Mouse (Mus musculus): ENCODE measurements at regions not wholly inside any gene's neighbourhood (a gene's known extent, or its start where the extent isn't known, plus 50 kb on each side); places are given as distances from the start of the nearest gene placed in this dataset.

DNA sequence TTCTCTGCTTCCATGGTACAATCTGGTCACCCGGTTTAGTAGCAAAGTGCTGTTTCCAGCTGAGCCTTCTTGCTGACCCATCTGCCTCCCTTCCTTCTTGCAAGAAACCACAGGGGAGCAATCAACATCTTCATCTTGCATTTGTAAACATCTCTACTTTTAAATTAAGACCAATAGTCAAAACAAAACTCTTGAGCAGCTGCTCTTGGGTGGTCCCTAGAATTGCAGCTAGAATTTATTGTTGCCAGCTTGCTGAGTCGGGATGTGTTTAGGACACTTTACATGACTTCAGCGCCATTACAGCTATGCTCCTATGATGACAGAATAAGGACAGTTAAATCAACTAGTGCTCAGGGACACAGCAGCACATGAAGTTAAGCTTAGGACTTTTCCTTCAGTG is 62.4 kb upstream of the Ankrd50 start:
- 90% methylated on average over 3 of the region's 3 CpGs for WGBS
- DNase-seq, result no peak
- no peak overlapping the region for H3K4me3 ChIP-seq (ENCODE audit: control insufficient read depth, insufficient read depth, low read length)
- H3K27me3 ChIP-seq (ENCODE audit: control insufficient read depth, insufficient read depth, low read length), result no peaks in the 10 kb centered on the region
- H3K4me1 ChIP-seq (replicated peaks; ENCODE audit: control insufficient read depth, insufficient read depth, low read length), result no peaks in the 10 kb centered on the region
- TF ChIP-seq POLR2A (IDR thresholded peaks at IDR 0.05; ENCODE audit: control insufficient read depth, extremely low read depth, insufficient read depth, low read length, poor library complexity) (no peak), CTCF (IDR thresholded peaks at IDR 0.05; ENCODE audit: borderline replicate concordance, control insufficient read depth, extremely low read depth, insufficient read depth, low read length, poor library complexity) (no peak)
- H3K27ac ChIP-seq (ENCODE audit: control insufficient read depth, insufficient read depth, low read length), result no peak overlapping the region
- H3K36me3 ChIP-seq (ENCODE audit: control insufficient read depth, insufficient read depth, low read length), result no peaks in the 10 kb centered on the region

DNA sequence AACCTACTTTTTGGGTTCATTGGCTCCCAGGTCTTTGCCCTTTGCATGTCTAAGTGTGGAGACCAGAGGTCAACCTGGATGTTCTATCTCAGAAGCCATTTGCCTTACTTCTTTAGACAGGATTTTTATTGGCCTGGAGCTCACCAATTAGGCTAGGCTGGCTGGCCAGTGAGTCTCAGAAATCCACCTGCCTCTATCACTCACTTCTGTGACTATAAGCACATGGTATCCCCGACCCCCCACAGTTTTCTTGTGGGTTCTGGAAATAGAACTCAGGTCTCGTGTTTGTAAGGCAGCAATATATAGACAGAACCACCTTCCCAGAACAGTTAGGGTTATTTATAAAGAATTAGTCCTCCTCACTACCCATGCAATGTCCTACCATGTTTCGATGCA is 60.9 kb upstream of the Ankrd50 start:
- no peak for TF ChIP-seq POLR2A (IDR thresholded peaks at IDR 0.05; ENCODE audit: control insufficient read depth, extremely low read depth, insufficient read depth, low read length, poor library complexity)
- no peak for DNase-seq
- H3K27ac ChIP-seq (ENCODE audit: control insufficient read depth, insufficient read depth, low read length), result no peak overlapping the region
- no peaks in the 10 kb centered on the region; the same call in 1 of the 2 replicates for H3K4me1 ChIP-seq (replicated peaks; ENCODE audit: control insufficient read depth, insufficient read depth, low read length)
- WGBS, result 91% methylated on average over 3 of the region's 3 CpGs
- no peaks in the 10 kb centered on the region for H3K27me3 ChIP-seq (ENCODE audit: control insufficient read depth, insufficient read depth, low read length)
- no peak overlapping the region for H3K4me3 ChIP-seq (ENCODE audit: control insufficient read depth, insufficient read depth, low read length)
- H3K36me3 ChIP-seq (ENCODE audit: control insufficient read depth, insufficient read depth, low read length), result no peaks in the 10 kb centered on the region

DNA sequence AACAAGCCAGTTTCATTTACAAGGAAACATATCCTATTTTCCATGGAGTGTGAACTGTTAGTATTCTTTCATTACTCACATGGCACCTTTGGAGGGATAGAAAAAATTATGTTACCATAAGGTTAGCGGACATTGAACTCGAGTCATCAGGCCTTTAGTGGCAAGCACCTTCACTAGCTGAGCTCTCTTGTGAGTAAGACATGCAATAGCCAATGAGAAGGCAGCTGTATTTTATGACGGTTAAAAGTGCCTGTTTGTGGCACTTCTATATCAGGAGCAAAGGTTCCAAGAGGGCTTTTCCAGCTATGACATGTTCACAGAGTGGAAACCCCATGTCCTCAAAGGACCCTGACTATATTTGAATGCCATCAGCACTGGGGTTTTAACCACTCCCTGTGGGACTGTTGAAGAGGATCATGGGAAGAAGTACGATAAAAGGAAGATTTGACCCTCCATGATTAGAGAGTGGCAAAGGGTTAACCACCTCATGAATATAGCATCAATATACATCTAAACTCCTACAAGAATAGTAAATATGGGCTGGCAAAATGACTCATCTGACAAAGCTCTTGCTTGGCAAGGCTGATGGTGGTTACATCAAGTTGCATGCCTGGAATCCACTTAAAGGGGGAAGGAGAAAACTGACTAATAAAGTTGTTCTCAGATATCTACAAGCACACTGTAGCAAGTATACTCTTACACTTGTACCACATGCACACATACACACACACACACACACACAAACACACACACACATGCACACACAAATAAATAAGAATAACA is 60.3 kb upstream of the Ankrd50 start:
- Histone ChIP-seq H3K36me3 (ENCODE audit: control insufficient read depth, insufficient read depth, low read length) (no peaks in the 10 kb centered on the region), H3K27ac (ENCODE audit: control insufficient read depth, insufficient read depth, low read length) (no peak overlapping the region), H3K27me3 (ENCODE audit: control insufficient read depth, insufficient read depth, low read length) (no peaks in the 10 kb centered on the region), H3K4me1 (replicated peaks; ENCODE audit: control insufficient read depth, insufficient read depth, low read length) (no peaks in the 10 kb centered on the region; the same call in 1 of the 2 replicates), H3K4me3 (ENCODE audit: control insufficient read depth, insufficient read depth, low read length) (no peak overlapping the region)
- DNase-seq, result no peak
- 95% methylated on average over 4 of the region's 4 CpGs for WGBS
- TF ChIP-seq CTCF (IDR thresholded peaks at IDR 0.05; ENCODE audit: borderline replicate concordance, control insufficient read depth, extremely low read depth, insufficient read depth, low read length, poor library complexity), result no peak
- no peak for TF ChIP-seq POLR2A (IDR thresholded peaks at IDR 0.05; ENCODE audit: control insufficient read depth, extremely low read depth, insufficient read depth, low read length, poor library complexity)

DNA sequence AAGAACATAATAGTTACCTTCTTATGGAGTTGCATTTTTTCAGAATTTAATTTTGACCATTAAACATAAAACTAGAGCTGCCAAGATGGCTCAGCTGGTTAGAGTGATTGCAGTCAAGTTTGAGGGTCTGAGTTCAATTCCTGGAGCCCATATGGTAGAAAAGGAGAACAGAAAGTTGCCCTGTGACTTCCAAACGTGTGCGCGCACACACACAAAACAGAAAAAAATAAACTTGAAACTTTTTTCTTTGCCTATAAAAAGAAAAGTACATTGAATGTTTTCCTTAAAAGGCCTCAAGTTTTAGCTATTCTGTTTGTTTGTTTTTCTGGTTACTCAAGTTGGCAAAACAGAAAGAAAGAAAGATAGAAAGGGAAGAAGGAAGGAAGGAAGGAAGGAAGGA is 59.2 kb upstream of the Ankrd50 start:
- no peaks in the 10 kb centered on the region; the same call in 1 of the 2 replicates for H3K4me1 ChIP-seq (replicated peaks; ENCODE audit: control insufficient read depth, insufficient read depth, low read length)
- H3K36me3 ChIP-seq (ENCODE audit: control insufficient read depth, insufficient read depth, low read length), result no peaks in the 10 kb centered on the region
- H3K4me3 ChIP-seq (ENCODE audit: control insufficient read depth, insufficient read depth, low read length), result no peak overlapping the region
- no peaks in the 10 kb centered on the region for H3K27me3 ChIP-seq (ENCODE audit: control insufficient read depth, insufficient read depth, low read length)
- WGBS, result 93% methylated on average over 3 of the region's 3 CpGs
- DNase-seq, result no peak
- TF ChIP-seq POLR2A (IDR thresholded peaks at IDR 0.05; ENCODE audit: control insufficient read depth, extremely low read depth, insufficient read depth, low read length, poor library complexity) (no peak), CTCF (IDR thresholded peaks at IDR 0.05; ENCODE audit: borderline replicate concordance, control insufficient read depth, extremely low read depth, insufficient read depth, low read length, poor library complexity) (no peak)
- H3K27ac ChIP-seq (ENCODE audit: control insufficient read depth, insufficient read depth, low read length), result no peak overlapping the region

DNA sequence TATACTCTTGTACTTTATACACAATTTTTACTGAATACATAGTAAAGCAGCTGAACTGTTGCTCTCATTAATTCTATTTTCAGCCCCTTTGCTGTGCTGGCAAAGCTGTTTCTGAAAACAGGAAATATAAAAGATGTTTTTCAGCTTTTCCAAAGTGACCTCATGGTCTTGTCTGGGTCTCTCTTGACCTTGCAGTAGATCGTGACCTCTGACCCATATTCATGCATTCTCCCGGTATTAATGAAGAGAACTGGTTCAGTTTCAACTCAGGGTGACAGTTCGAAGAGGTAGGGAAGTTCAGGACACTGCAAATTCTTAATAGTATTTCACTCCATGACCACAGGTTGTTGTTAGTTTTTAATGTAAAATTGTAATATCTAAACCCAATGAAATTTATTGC is 56.7 kb upstream of the Ankrd50 start:
- Histone ChIP-seq H3K4me1 (replicated peaks; ENCODE audit: control insufficient read depth, insufficient read depth, low read length) (no peaks in the 10 kb centered on the region; the same call in 1 of the 2 replicates), H3K36me3 (ENCODE audit: control insufficient read depth, insufficient read depth, low read length) (no peaks in the 10 kb centered on the region), H3K27ac (ENCODE audit: control insufficient read depth, insufficient read depth, low read length) (no peak overlapping the region), H3K27me3 (ENCODE audit: control insufficient read depth, insufficient read depth, low read length) (no peaks in the 10 kb centered on the region), H3K4me3 (ENCODE audit: control insufficient read depth, insufficient read depth, low read length) (no peak overlapping the region)
- no peak for DNase-seq
- TF ChIP-seq CTCF (IDR thresholded peaks at IDR 0.05; ENCODE audit: borderline replicate concordance, control insufficient read depth, extremely low read depth, insufficient read depth, low read length, poor library complexity) (no peak), POLR2A (IDR thresholded peaks at IDR 0.05; ENCODE audit: control insufficient read depth, extremely low read depth, insufficient read depth, low read length, poor library complexity) (no peak)
- 95% methylated on average over 3 of the region's 3 CpGs for WGBS

DNA sequence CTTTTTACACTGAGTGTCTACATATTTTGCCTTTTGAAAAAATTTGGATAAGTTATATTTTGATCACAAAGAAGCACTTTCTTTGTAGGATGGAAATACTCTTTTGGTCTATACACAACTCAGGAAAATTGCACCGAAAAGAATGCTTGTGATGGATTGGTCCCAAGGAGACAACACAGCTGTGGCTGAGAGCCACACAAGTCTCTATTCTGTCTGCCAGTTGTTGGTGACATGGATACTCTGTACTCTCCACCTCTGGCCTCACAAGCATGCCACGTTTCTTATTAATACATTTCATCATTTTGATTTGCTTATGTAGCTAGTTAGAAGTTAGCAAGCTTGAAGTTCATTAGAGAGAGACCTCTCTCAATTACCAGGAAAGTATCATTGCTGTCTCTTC is 53.7 kb upstream of the Ankrd50 start:
- Histone ChIP-seq H3K36me3 (ENCODE audit: control insufficient read depth, insufficient read depth, low read length) (no peaks in the 10 kb centered on the region), H3K4me3 (ENCODE audit: control insufficient read depth, insufficient read depth, low read length) (no peak overlapping the region), H3K27me3 (ENCODE audit: control insufficient read depth, insufficient read depth, low read length) (no peaks in the 10 kb centered on the region), H3K27ac (ENCODE audit: control insufficient read depth, insufficient read depth, low read length) (no peak overlapping the region), H3K4me1 (replicated peaks; ENCODE audit: control insufficient read depth, insufficient read depth, low read length) (peaks cover 3% of the 10 kb centered on the region)
- WGBS, result 91% methylated on average over 2 of the region's 2 CpGs
- DNase-seq, result no peak
- TF ChIP-seq POLR2A (IDR thresholded peaks at IDR 0.05; ENCODE audit: control insufficient read depth, extremely low read depth, insufficient read depth, low read length, poor library complexity) (no peak), CTCF (IDR thresholded peaks at IDR 0.05; ENCODE audit: borderline replicate concordance, control insufficient read depth, extremely low read depth, insufficient read depth, low read length, poor library complexity) (no peak)

DNA sequence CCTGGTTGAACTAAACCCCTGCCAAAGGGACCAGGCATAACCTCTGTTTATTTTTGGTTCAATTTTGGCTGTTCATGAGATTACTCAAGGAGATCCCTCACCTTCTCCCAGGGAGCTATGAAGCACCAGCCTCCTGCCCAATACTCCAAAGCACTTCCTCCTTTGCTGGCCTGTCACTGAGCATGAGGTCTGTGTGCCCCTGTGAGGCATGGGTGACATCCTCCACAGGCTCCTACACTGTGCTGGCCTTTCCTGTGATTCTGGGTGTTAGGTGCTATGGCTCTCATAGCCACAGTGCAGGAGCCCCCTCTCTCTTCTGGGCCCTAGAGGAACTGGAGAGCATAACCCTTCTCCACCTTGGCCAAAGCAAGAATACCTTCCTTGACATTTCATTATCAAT is 53.1 kb upstream of the Ankrd50 start:
- no peaks in the 10 kb centered on the region for H3K27me3 ChIP-seq (ENCODE audit: control insufficient read depth, insufficient read depth, low read length)
- H3K4me1 ChIP-seq (replicated peaks; ENCODE audit: control insufficient read depth, insufficient read depth, low read length), result peaks cover 3% of the 10 kb centered on the region
- H3K36me3 ChIP-seq (ENCODE audit: control insufficient read depth, insufficient read depth, low read length), result no peaks in the 10 kb centered on the region
- H3K27ac ChIP-seq (ENCODE audit: control insufficient read depth, insufficient read depth, low read length), result no peak overlapping the region
- no peak for DNase-seq
- H3K4me3 ChIP-seq (ENCODE audit: control insufficient read depth, insufficient read depth, low read length), result no peak overlapping the region
- TF ChIP-seq POLR2A (IDR thresholded peaks at IDR 0.05; ENCODE audit: control insufficient read depth, extremely low read depth, insufficient read depth, low read length, poor library complexity) (no peak), CTCF (IDR thresholded peaks at IDR 0.05; ENCODE audit: borderline replicate concordance, control insufficient read depth, extremely low read depth, insufficient read depth, low read length, poor library complexity) (no peak)

Data from thymus, adult 2 months (tissue).